8 mouse cellular contexts compared by ENCODE assay signal in genomic region chr14:31019331-31020205, GRCm38 (mm10). TPM values are rescaled to one million over a fixed set of nuclear protein-coding genes. Genes with fewer than 3 reads are reported as not detected.
A peak's percentile ranks its signal among the peaks of the same experiment; 100 is the strongest.
DNase-seq lines count a peak whose midpoint lies in the region; ATAC-seq and TF ChIP-seq lines count a peak whose summit lies in the region.

No protein-coding gene starts in this region.

- H3K4me1 ChIP-seq in heart, adult 2 months (ENCODE audit: control insufficient read depth, insufficient read depth, low read length), result peaks cover 7% of the 10 kb centered on the region
- H3K4me1 ChIP-seq in limb, embryonic 15.5 days, result peaks cover 19% of the 10 kb centered on the region
- peaks cover 18% of the 10 kb centered on the region for H3K4me1 ChIP-seq in midbrain, embryonic 14.5 days (ENCODE audit: control insufficient read depth, insufficient read depth, low read length)
- peaks cover 16% of the 10 kb centered on the region for H3K4me1 ChIP-seq in stomach, embryonic 15.5 days

- DNase-seq in heart, adult 2 months, result peak in 1 of 2 experiments; percentile 92
- no peak for DNase-seq in heart, adult 11 months
- DNase-seq in brain, embryonic 14.5 days (ENCODE audit: low read depth), result peak; percentile 91
- DNase-seq in induced T-regulatory cell, adult 2 months (ENCODE audit: low read depth), result peak; percentile 94
- DNase-seq in midbrain, embryonic 14.5 days, result peak; percentile 89

- TF ChIP-seq EP300 in heart, adult 2 months (IDR thresholded peaks at IDR 0.05; ENCODE audit: insufficient read depth, low read depth, low read length), result no peak

- 0 out of 2 replicates have a peak, but pooled peaks cover 3% of the 10 kb centered on the region for H3K79me2 ChIP-seq in heart, adult 2 months (replicated peaks; ENCODE audit: control insufficient read depth, insufficient read depth, low read length)

- intact Hi-C loops in heart, adult 2 months (cut with DNase I), result loop anchor here (1.0 to 5.0 kb wide), 2 partner anchors 18 to 178 kb away; partner anchors contain the start of genes Glt8d1 and Spcs1

- H3K27ac ChIP-seq in heart, adult 2 months, result peak overlapping the region; percentile 84
- H3K27ac ChIP-seq in limb, embryonic 15.5 days, result peak overlapping the region; percentile 98
- H3K27ac ChIP-seq in midbrain, embryonic 14.5 days (replicated peaks; ENCODE audit: low read depth, low read length), result peak overlapping the region; percentile 99
- H3K27ac ChIP-seq in stomach, embryonic 15.5 days, result peak overlapping the region; percentile 98

- peak overlapping the region; percentile 69 for H3K4me3 ChIP-seq in heart, adult 2 months
- H3K4me3 ChIP-seq in limb, embryonic 15.5 days, result peak overlapping the region; percentile 74
- peak overlapping the region; percentile 72 for H3K4me3 ChIP-seq in midbrain, embryonic 14.5 days (replicated peaks; ENCODE audit: low read depth, low read length)
- H3K4me3 ChIP-seq in stomach, embryonic 15.5 days (replicated peaks), result peak overlapping the region; percentile 86

- H3K9me3 ChIP-seq in limb, embryonic 15.5 days, result no peaks in the 10 kb centered on the region
- H3K9me3 ChIP-seq in midbrain, embryonic 14.5 days (ENCODE audit: control insufficient read depth, low read length), result no peaks in the 10 kb centered on the region
- H3K9me3 ChIP-seq in stomach, embryonic 15.5 days, result no peaks in the 10 kb centered on the region

- TF ChIP-seq CTCF in heart, adult 2 months (IDR thresholded peaks at IDR 0.05), result no peak
- TF ChIP-seq CTCF in brain, embryonic 14.5 days (IDR thresholded peaks at IDR 0.05; ENCODE audit: borderline replicate concordance, extremely low read depth, insufficient read depth, insufficient read length), result no peak

- 1% methylated on average over 45 of the region's 56 CpGs for WGBS in heart, adult 2 months
- WGBS in limb, embryonic 15.5 days, result 2% methylated on average over 42 of the region's 56 CpGs
- 5% methylated on average over 51 of the region's 56 CpGs for WGBS in midbrain, embryonic 14.5 days
- WGBS in stomach, embryonic 15.5 days, result 1% methylated on average over 40 of the region's 56 CpGs

- H3K27me3 ChIP-seq in heart, adult 2 months (ENCODE audit: control insufficient read depth, insufficient read depth, low read length), result no peaks in the 10 kb centered on the region
- H3K27me3 ChIP-seq in limb, embryonic 15.5 days, result no peaks in the 10 kb centered on the region
- H3K27me3 ChIP-seq in midbrain, embryonic 14.5 days (ENCODE audit: control insufficient read depth, insufficient read depth, low read length), result no peaks in the 10 kb centered on the region
- H3K27me3 ChIP-seq in stomach, embryonic 15.5 days (replicated peaks), result no peaks in the 10 kb centered on the region

- peak; percentile 37; the same call in 1 of the 2 replicates for TF ChIP-seq POLR2A in heart, adult 2 months (IDR thresholded peaks at IDR 0.05; ENCODE audit: insufficient read depth, low read depth, low read length)
- TF ChIP-seq POLR2A in brain, embryonic 14.5 days (IDR thresholded peaks at IDR 0.05; ENCODE audit: borderline replicate concordance, extremely low read depth, insufficient read depth, insufficient read length, poor library complexity, severe bottlenecking), result no peak; the same call in 1 of the 2 replicates

- peak overlapping the region; percentile 94 for H3K9ac ChIP-seq in heart, adult 2 months (ENCODE audit: low read depth, low read length)
- peak overlapping the region; percentile 94 for H3K9ac ChIP-seq in limb, embryonic 15.5 days
- peak overlapping the region; percentile 92 for H3K9ac ChIP-seq in midbrain, embryonic 14.5 days (replicated peaks; ENCODE audit: low read length)
- peak overlapping the region; percentile 94 for H3K9ac ChIP-seq in stomach, embryonic 15.5 days

- peaks cover 21% of the 10 kb centered on the region for H3K36me3 ChIP-seq in heart, adult 2 months (ENCODE audit: control insufficient read depth, insufficient read depth, low read length)
- H3K36me3 ChIP-seq in limb, embryonic 15.5 days, result peaks cover 37% of the 10 kb centered on the region
- peaks cover 46% of the 10 kb centered on the region for H3K36me3 ChIP-seq in midbrain, embryonic 14.5 days (ENCODE audit: control insufficient read depth, insufficient read depth, low read length)
- peaks cover 24% of the 10 kb centered on the region for H3K36me3 ChIP-seq in stomach, embryonic 15.5 days

- peak overlapping the region; percentile 50 for H3K4me2 ChIP-seq in limb, embryonic 15.5 days
- H3K4me2 ChIP-seq in midbrain, embryonic 14.5 days (ENCODE audit: low read length), result peak overlapping the region; percentile 82
- H3K4me2 ChIP-seq in stomach, embryonic 15.5 days, result peak overlapping the region; percentile 52

- ATAC-seq in frontal cortex, adult (ENCODE audit: low TSS enrichment), result peak; percentile 83
- ATAC-seq in limb, embryonic 15.5 days (ENCODE audit: insufficient number of reproducible peaks, low FRiP score, low TSS enrichment, low read depth), result peak; percentile 92
- peak; percentile 94 for ATAC-seq in midbrain, embryonic 14.5 days (ENCODE audit: low FRiP score, low TSS enrichment)
- ATAC-seq in stomach, embryonic 15.5 days (ENCODE audit: insufficient read depth, low FRiP score, low read depth), result peak; percentile 96

RNA-seq across cellular contexts. Expression of gene Gnl3, which starts 0.6 kb away (rescaled TPM):
- 10 to 100 TPM; 26.2 to 27.6 TPM for total RNA-seq in heart, adult 2 months (2021)
- 8.1 and 19.2 TPM in 2 replicates for polyA plus RNA-seq in heart, adult 2 months (2012; rRNA removed)
- polyA plus RNA-seq in brain, embryonic 14.5 days (2012; rRNA removed), result 60.1 and 76.3 TPM in 2 replicates
- 105 and 113 TPM in 2 replicates for polyA plus RNA-seq in limb, embryonic 15.5 days (2015; fragmentation: Nextera tagmentation; extraction: Ambion mirVana)
- 44.5 and 49.7 TPM in 2 replicates for polyA plus RNA-seq in midbrain, embryonic 14.5 days (2014; fragmentation: Nextera tagmentation; extraction: Ambion mirVana)
- polyA plus RNA-seq in stomach, embryonic 15.5 days (2015; fragmentation: Nextera tagmentation; extraction: Ambion mirVana), result 113 and 119 TPM in 2 replicates

RNA-seq across cellular contexts. Expression of gene Pbrm1, which starts 0.6 kb away (rescaled TPM):
- total RNA-seq in heart, adult 2 months (2021), result 10 to 100 TPM; 49.6 to 52.8 TPM
- 7.7 and 15.7 TPM in 2 replicates for polyA plus RNA-seq in heart, adult 2 months (2012; rRNA removed)
- 40.4 and 48.8 TPM in 2 replicates for polyA plus RNA-seq in brain, embryonic 14.5 days (2012; rRNA removed)
- 106 and 117 TPM in 2 replicates for polyA plus RNA-seq in limb, embryonic 15.5 days (2015; fragmentation: Nextera tagmentation; extraction: Ambion mirVana)
- 120 and 136 TPM in 2 replicates for polyA plus RNA-seq in midbrain, embryonic 14.5 days (2014; fragmentation: Nextera tagmentation; extraction: Ambion mirVana)
- 109 and 118 TPM in 2 replicates for polyA plus RNA-seq in stomach, embryonic 15.5 days (2015; fragmentation: Nextera tagmentation; extraction: Ambion mirVana)

RNA-seq across cellular contexts. Expression of gene Spcs1, which starts 18.1 kb away (rescaled TPM):
- 100 to 1,000 TPM; 123 to 137 TPM for total RNA-seq in heart, adult 2 months (2021)
- polyA plus RNA-seq in heart, adult 2 months (2012; rRNA removed), result 145 and 289 TPM in 2 replicates
- 203 and 258 TPM in 2 replicates for polyA plus RNA-seq in brain, embryonic 14.5 days (2012; rRNA removed)
- 417 and 446 TPM in 2 replicates for polyA plus RNA-seq in limb, embryonic 15.5 days (2015; fragmentation: Nextera tagmentation; extraction: Ambion mirVana)
- 287 and 317 TPM in 2 replicates for polyA plus RNA-seq in midbrain, embryonic 14.5 days (2014; fragmentation: Nextera tagmentation; extraction: Ambion mirVana)
- 442 and 483 TPM in 2 replicates for polyA plus RNA-seq in stomach, embryonic 15.5 days (2015; fragmentation: Nextera tagmentation; extraction: Ambion mirVana)

RNA-seq across cellular contexts. Expression of gene Glt8d1, which starts 18.4 kb away (rescaled TPM):
- total RNA-seq in heart, adult 2 months (2021), result 10 to 100 TPM; 24.6 to 25.1 TPM
- 18.4 and 30.1 TPM in 2 replicates for polyA plus RNA-seq in heart, adult 2 months (2012; rRNA removed)
- 100 and 116 TPM in 2 replicates for polyA plus RNA-seq in brain, embryonic 14.5 days (2012; rRNA removed)
- polyA plus RNA-seq in limb, embryonic 15.5 days (2015; fragmentation: Nextera tagmentation; extraction: Ambion mirVana), result 62.8 and 67.4 TPM in 2 replicates
- polyA plus RNA-seq in midbrain, embryonic 14.5 days (2014; fragmentation: Nextera tagmentation; extraction: Ambion mirVana), result 54.0 and 62.4 TPM in 2 replicates
- 54.4 and 54.8 TPM in 2 replicates for polyA plus RNA-seq in stomach, embryonic 15.5 days (2015; fragmentation: Nextera tagmentation; extraction: Ambion mirVana)
